Mouse (Mus musculus) forebrain, postnatal 0 days (tissue): ENCODE results near the gene Ina. TPM values are rescaled to one million over a fixed set of nuclear protein-coding genes. Genes with fewer than 3 reads are reported as not detected.

Experiments used
- ATAC-seq: fragments of 200-750 bp; cut with Nextera tagmentation; 2 replicates; pipeline ENCODE4 v1.8.0; 2017; ENCODE audit warnings: mild to moderate bottlenecking, moderate library complexity
- DNase-seq: peaks from one replicate; pipeline ENCODE4 v3.0.0-alpha.2; 2015
- H3K27ac ChIP-seq: fragments of 300-500 bp; sonication (generic); 2 replicates; pipeline ENCODE4 v1.5.1; 2014; ENCODE audit warnings: low read depth, mild to moderate bottlenecking, antibody characterized with exemption, low read length, moderate library complexity, mixed read lengths
- H3K27me3 ChIP-seq: fragments of 300-500 bp; sonication (generic); 2 replicates; pipeline ENCODE4 v1.6.1; 2014; ENCODE audit warnings: mild to moderate bottlenecking, low read length, mixed read lengths; ENCODE audit not compliant: insufficient read depth
- H3K36me3 ChIP-seq: fragments of 300-500 bp; sonication (generic); 2 replicates; pipeline ENCODE4 v1.6.1; 2014; ENCODE audit warnings: mild to moderate bottlenecking, moderate library complexity; ENCODE audit not compliant: insufficient read depth
- H3K4me1 ChIP-seq: fragments of 300-500 bp; sonication (generic); 2 replicates; pipeline ENCODE4 v1.6.1; 2014; ENCODE audit warnings: antibody characterized with exemption; ENCODE audit not compliant: insufficient read depth
- H3K4me2 ChIP-seq: fragments of 300-500 bp; sonication (generic); 2 replicates; pipeline ENCODE4 v1.6.1; 2014; ENCODE audit warnings: low read depth, mild to moderate bottlenecking, moderate library complexity
- H3K4me3 ChIP-seq: fragments of 300-500 bp; sonication (generic); 2 replicates; pipeline ENCODE4 v1.5.1; 2014; ENCODE audit warnings: low read depth, low read length, mixed read lengths
- H3K9ac ChIP-seq: fragments of 300-500 bp; sonication (generic); 2 replicates; pipeline ENCODE4 v1.6.1; 2014; ENCODE audit warnings: mild to moderate bottlenecking
- H3K9me3 ChIP-seq: fragments of 300-500 bp; sonication (generic); 2 replicates; pipeline ENCODE4 v1.6.1; 2016; ENCODE audit warnings: low read length
- CTCF ChIP-seq: sonication (generic); IDR thresholded peaks from 2 replicates; pipeline ENCODE4 v1.5.1; 2016; ENCODE audit warnings: antibody characterized with exemption, control low read depth, low read depth
- WGBS: fragments of 180-500 bp; shearing (Covaris S2); extraction: QIAGEN DNeasy Blood & Tissue Kit; methylation state at CpG from one replicate; pipeline ENCODE4 v1.1.7; 2014; 5-methylcytosine and 5-hydroxymethylcytosine counted together
- polyA plus RNA-seq: library from polyadenylated mRNA; unstranded; fragments of >200 nt; fragmentation: Nextera tagmentation; extraction: Ambion mirVana; gene quantifications from 2 replicates; pipeline ENCODE4 v1.2.1, GENCODE M21; 2015
- total RNA-seq: library from RNA; depleted of rRNA; stranded (reverse); fragments of >200 nt; gene quantifications from 2 replicates; pipeline ENCODE4 v1.2.3, GENCODE M21; 2014

The Ina gene
- total and polyA plus RNA-seq, 2 experiments from 2014 or later: 156 to 260 TPM

DNA sequence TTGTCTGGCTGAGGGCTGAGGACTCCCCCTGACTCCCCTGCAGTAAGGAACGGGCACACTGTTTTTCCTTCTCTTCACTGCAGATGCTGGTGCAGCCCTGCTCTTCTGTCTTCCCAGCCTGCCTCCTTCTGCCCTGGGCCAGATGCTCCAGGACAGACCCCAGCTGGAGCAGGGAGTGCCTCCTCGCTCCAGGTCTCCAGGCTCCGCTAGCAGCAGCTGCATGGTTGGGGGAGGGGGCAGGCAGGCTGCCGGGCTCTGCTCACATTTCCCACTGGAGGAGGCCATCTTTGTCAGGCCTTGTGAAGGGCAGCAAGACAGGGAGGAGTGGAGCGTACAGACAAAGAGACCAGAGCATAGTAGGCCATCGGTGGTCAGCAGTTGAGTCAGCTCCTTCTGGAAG lies 4.8 kb downstream of the Ina start:
- no peak for TF ChIP-seq CTCF
- DNase-seq (no peak), ATAC-seq (no peak)
- peak overlapping the region; percentile 22; the same call in 1 of the 2 replicates for H3K9ac ChIP-seq
- no peaks in the 10 kb centered on the region for H3K9me3 ChIP-seq
- H3K4me3 ChIP-seq: peak overlapping the region; percentile 88
- 21% methylated on average over 6 of the region's 6 CpGs for WGBS
- H3K4me1 ChIP-seq: 0 out of 2 replicates have a peak, but pooled peaks cover 4% of the 10 kb centered on the region
- no peak overlapping the region for H3K27ac ChIP-seq
- no peaks in the 10 kb centered on the region for H3K27me3 ChIP-seq
- H3K4me2 ChIP-seq: peak overlapping the region; percentile 66
- H3K36me3 ChIP-seq: peaks cover 31% of the 10 kb centered on the region

DNA sequence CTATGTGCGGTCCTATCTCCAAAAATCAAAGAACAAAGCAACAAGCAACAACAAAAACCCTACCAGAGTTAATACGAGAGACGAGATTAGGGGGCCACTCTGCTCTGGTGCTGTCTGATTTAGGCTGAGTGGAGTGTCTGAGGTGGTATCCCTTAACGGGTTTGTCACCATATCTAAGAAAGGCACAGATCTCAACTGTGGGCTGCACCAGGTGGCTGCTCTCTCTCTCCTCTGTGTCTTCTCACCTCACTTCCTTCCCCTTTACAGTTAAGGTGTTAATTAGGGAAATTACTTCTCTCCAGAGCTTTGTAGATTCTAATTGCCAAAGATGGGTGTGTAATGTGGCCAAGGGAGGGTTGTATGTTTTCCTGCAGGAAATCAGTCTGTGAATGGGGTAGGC lies 8.2 kb downstream of the Ina start:
- no peak for ATAC-seq
- Histone ChIP-seq H3K27ac (no peak overlapping the region), H3K4me3 (no peak overlapping the region), H3K4me2 (no peak overlapping the region), H3K9me3 (no peaks in the 10 kb centered on the region), H3K9ac (no peak overlapping the region), H3K36me3 (peaks cover 46% of the 10 kb centered on the region), H3K4me1 (0 out of 2 replicates have a peak, but pooled peaks cover 4% of the 10 kb centered on the region), H3K27me3 (no peaks in the 10 kb centered on the region)
- WGBS: 90% methylated on average over 4 of the region's 4 CpGs
- TF ChIP-seq CTCF: no peak
- no peak for DNase-seq

DNA sequence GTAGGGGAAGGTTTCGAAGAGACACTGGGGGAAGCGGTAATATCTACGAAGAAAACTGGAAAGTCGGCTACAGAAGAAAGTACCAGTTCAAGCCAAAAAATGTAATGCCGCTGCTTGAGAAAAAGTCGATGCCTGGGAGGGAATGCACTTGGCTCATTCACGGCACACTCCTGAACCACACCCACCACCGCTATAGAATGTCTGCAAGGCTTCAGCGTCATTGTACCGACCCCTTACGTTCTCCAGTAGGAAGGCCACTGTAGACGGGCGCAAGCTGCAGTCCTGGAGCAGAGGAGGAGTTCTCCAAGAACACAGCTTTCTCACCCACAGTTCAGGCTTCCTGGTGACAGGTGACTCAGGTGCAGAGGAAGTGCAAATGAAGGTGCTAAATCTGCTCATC lies 9.0 kb downstream of the Ina start:
- WGBS: 88% methylated on average over 13 of the region's 13 CpGs
- no peaks in the 10 kb centered on the region for H3K4me1 ChIP-seq
- DNase-seq: no peak

GRCm38 (mm10) chr19:47024954-47025353 lies 10.5 kb downstream of the Ina start:
- no peaks in the 10 kb centered on the region for H3K4me1 ChIP-seq
- WGBS: 84% methylated on average over 10 of the region's 10 CpGs
- peaks cover 46% of the 10 kb centered on the region for H3K36me3 ChIP-seq
- H3K4me3 ChIP-seq: no peak overlapping the region
- H3K27ac ChIP-seq: no peak overlapping the region
- no peak for ATAC-seq
- no peak for DNase-seq
- no peaks in the 10 kb centered on the region for H3K9me3 ChIP-seq
- no peak overlapping the region for H3K9ac ChIP-seq
- TF ChIP-seq CTCF: no peak
- H3K27me3 ChIP-seq: no peaks in the 10 kb centered on the region
- H3K4me2 ChIP-seq: no peak overlapping the region

More for the DNA sequence above, 9.0 kb downstream of the Ina start:
- Histone ChIP-seq H3K27ac (no peak overlapping the region), H3K9me3 (no peaks in the 10 kb centered on the region), H3K4me2 (no peak overlapping the region), H3K36me3 (peaks cover 46% of the 10 kb centered on the region), H3K27me3 (no peaks in the 10 kb centered on the region), H3K4me3 (no peak overlapping the region), H3K9ac (no peak overlapping the region)
- ATAC-seq: no peak
- no peak for TF ChIP-seq CTCF

DNA sequence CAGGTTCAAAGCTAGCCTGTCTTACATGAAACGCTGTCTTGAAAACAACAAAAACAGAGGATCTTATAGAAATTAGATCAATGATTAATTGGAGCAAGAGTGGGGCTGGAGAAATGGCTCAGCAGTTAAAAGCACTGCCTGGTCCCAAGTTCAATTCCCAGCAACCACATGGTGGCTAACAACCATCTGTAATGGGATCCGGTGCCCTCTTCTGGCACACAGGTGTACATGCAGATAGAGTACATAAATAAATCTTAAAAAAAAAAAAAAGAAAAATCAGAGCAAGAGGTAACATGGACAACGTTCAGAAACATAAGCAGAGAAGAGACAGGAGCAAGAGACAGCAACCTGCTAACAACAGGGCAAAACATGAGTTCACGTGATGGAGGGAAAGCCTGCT lies 12.0 kb downstream of the Ina start:
- H3K4me1 ChIP-seq: no peaks in the 10 kb centered on the region
- H3K9me3 ChIP-seq: no peaks in the 10 kb centered on the region
- H3K36me3 ChIP-seq: peaks cover 41% of the 10 kb centered on the region
- 86% methylated on average over 4 of the region's 4 CpGs for WGBS
- ATAC-seq: no peak
- H3K4me2 ChIP-seq: no peak overlapping the region
- H3K9ac ChIP-seq: no peak overlapping the region
- H3K27me3 ChIP-seq: no peaks in the 10 kb centered on the region
- no peak overlapping the region for H3K27ac ChIP-seq
- no peak for TF ChIP-seq CTCF
- no peak overlapping the region for H3K4me3 ChIP-seq
- no peak for DNase-seq

DNA sequence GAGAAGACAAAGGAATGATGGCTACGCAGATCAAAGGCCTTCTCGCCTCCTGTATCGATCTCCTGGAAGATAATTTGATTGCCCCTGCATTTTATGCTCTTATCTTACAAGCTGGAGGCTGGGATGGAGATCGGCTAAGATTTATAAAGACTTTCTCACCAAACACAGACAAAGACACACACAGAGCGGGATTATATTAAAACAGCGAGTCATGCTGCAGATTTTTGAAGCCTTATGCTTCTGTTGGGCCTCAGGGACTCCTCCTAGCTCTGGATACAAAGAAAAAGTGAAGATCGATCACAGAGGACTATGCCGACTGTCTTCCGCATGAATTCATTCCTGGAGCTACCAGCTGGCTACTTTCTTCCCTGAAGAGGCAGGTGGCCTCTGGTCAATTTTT lies 15.3 kb downstream of the Ina start:
- peaks cover 28% of the 10 kb centered on the region for H3K36me3 ChIP-seq
- H3K9ac ChIP-seq: no peak overlapping the region
- no peaks in the 10 kb centered on the region for H3K27me3 ChIP-seq
- 68% methylated on average over 9 of the region's 9 CpGs for WGBS
- no peak overlapping the region for H3K4me3 ChIP-seq
- H3K4me2 ChIP-seq: no peak overlapping the region
- TF ChIP-seq CTCF: no peak
- H3K4me1 ChIP-seq: no peaks in the 10 kb centered on the region
- H3K27ac ChIP-seq: no peak overlapping the region
- ATAC-seq: no peak
- no peak for DNase-seq
- no peaks in the 10 kb centered on the region for H3K9me3 ChIP-seq

GRCm38 (mm10) chr19:47031770-47032169 lies 17.3 kb downstream of the Ina start:
- Histone ChIP-seq H3K4me1 (no peaks in the 10 kb centered on the region), H3K4me3 (no peak overlapping the region), H3K9ac (no peak overlapping the region), H3K36me3 (peaks cover 30% of the 10 kb centered on the region), H3K9me3 (no peaks in the 10 kb centered on the region), H3K27ac (no peak overlapping the region), H3K4me2 (no peak overlapping the region), H3K27me3 (no peaks in the 10 kb centered on the region)
- no peak for ATAC-seq
- peak; percentile 54 for DNase-seq
- 76% methylated on average over 6 of the region's 6 CpGs for WGBS
- TF ChIP-seq CTCF: no peak

GRCm38 (mm10) chr19:47034916-47035315 lies 20.4 kb downstream of the Ina start:
- Histone ChIP-seq H3K27ac (no peak overlapping the region), H3K9me3 (no peaks in the 10 kb centered on the region), H3K9ac (no peak overlapping the region), H3K36me3 (peaks cover 52% of the 10 kb centered on the region), H3K4me2 (no peak overlapping the region), H3K4me3 (no peak overlapping the region), H3K27me3 (no peaks in the 10 kb centered on the region), H3K4me1 (no peaks in the 10 kb centered on the region)
- ATAC-seq: no peak
- 95% methylated on average over 4 of the region's 4 CpGs for WGBS
- TF ChIP-seq CTCF: no peak
- no peak for DNase-seq
